Mouse (Mus musculus) brain, embryonic 14.5 days (tissue): ENCODE data around the gene Bcas1. TPM values are rescaled to one million over a fixed set of nuclear protein-coding genes. Genes with fewer than 3 reads are reported as not detected.

Experiments used
- DNase-seq: peaks from one replicate; pipeline ENCODE4 v3.0.0-alpha.2; 2011; ENCODE audit warnings: low read depth
- CTCF ChIP-seq: fragments of 200-500 bp; IDR thresholded peaks from 2 replicates; pipeline ENCODE4 v1.5.1; 2012; ENCODE audit warnings: inconsistent platforms, mild to moderate bottlenecking, moderate library complexity, borderline replicate concordance; ENCODE audit not compliant: insufficient read depth, insufficient read length; ENCODE audit errors: extremely low read depth
- POLR2A ChIP-seq: fragments of 200-500 bp; IDR thresholded peaks from 2 replicates; pipeline ENCODE4 v1.6.1; 2012; ENCODE audit warnings: mild to moderate bottlenecking, inconsistent platforms, borderline replicate concordance; ENCODE audit not compliant: poor library complexity, insufficient read depth, insufficient read length, severe bottlenecking; ENCODE audit errors: extremely low read depth
- polyA plus RNA-seq: library from polyadenylated mRNA; depleted of rRNA; stranded (reverse); fragments of >200 nt; gene quantifications from 2 replicates; pipeline ENCODE4 v1.2.3, GENCODE M21; 2012

Gene Bcas1
- polyA plus RNA-seq, 1 experiment = 9.4 TPM

DNA sequence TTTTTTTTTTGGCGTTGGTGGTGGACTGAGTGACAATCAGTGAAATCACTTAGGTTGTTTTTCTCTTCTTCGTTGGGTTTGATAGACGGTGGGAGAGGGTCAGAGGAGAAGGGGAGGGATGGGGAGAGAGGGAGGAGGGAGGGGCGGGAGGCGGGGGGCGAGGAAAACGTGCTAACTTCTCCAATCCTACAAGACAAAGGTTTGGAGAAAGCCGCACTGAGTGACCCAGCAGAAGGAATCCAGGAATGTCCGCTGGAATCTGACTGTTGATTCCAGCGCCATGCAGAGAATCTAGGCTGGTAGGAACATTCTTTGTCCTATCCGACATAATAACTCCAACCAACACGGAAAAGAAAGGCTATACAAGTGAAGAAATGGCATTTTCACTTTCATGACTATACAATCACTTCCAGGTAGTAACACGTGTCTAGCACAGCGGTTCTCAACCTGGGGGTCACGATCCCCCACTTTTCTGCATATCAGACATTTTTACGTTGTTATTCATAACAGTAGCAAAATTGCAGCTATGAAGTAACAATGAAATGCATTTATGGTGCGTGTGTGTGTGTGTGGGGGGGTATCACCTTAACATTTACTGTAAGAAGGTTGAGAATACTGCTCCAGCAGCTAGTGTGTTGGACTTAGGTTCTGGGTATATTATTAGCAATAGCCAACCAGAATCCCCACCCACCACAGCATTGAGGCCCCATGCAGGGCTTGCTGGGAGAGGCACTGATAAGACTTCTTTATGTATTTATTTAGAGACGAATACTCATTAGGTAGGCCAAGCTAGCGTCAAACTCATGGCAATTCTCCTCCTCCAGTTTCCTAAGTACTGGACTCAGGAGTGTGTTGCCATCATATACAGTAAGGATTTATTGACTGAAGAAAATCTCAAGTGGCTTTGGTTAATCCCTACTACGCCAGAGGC is 107.8 kb downstream of the Bcas1 start:
- DNase-seq = no peak
- TF ChIP-seq POLR2A = no peak
- TF ChIP-seq CTCF = no peak

DNA sequence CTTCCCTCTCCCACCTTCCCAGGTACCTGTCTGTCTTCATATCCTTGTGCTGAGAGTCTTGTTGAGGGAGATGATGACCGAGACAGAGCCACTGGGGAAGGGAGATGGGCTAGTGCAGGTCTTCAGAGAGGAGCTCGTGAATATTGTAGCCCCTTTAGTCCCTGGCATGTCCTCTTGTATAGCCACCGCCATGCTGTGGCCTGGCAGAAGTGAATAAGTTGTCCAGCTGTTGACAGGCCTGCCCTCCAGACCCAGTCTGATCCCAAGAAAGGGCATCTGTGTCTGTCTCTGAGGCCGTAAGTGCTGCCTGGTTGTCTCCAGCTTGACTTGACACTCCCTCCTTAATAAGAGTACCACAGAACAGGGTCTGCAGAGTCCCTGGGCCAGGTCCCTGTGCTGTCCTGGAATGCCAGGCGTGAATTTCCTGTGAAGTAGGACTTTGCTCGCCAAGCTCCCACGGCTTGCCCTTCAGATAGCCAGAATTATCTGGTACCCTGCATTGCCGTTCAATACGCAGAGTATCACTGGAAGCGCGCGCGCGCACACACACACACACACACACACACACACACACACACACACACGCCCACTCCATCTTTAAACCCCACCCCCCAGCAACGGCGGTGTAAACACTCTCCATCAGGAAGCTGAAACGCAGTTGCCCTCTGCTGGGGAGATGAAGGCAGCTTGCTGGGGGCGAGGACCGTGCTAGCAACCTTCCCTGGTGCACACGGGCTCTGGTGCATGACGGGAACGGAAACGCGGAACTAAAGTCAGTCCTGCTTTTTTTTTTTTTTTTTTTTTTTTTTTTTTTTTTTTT is 108.7 kb downstream of the Bcas1 start:
- peak; percentile 99 for DNase-seq
- TF ChIP-seq CTCF (peak; percentile 73), POLR2A (no peak)

- DNase-seq = no peak
- TF ChIP-seq CTCF (no peak), POLR2A (no peak)
Measured at GRCm38 (mm10) chr2:170316774-170317173, 110.9 kb downstream of the Bcas1 start.

DNA sequence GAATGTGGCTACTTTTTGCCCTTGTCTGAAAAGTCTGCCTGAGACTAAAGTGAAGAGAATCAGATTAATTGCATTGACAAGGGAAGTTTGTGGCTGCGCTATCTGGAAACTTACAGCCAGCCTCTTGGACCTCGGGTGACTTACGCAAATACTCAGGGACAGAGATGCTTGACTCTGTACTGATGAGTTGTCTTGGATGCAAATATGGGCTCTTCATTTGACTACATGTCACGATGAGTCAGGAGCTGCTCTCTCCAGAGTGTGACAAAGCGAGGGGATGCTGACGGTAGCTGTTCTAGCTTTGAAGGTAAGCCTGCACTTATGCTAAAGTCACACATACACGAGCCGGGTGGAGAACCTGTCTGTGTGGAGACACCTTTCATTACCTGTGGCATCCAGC is 111.3 kb downstream of the Bcas1 start:
- DNase-seq = no peak
- TF ChIP-seq CTCF (no peak), POLR2A (no peak)

DNA sequence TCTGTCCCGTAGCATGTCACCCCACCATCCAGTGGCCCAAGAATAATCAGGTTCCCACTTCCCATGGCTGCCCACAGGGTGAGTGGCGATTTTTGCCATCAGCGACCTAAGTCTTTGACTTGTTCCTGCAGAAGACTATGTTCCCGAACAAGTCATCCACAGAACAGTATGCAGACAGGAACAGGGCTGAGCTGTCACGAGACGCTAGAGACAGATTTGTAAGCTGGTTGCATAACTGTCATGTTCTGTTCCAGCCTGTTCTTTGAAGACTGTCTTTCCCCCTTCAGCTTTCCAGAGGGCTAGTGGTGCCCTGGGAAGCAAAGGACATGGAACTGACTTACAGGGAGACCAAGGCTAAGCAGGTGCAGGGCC is 116.7 kb downstream of the Bcas1 start:
- TF ChIP-seq POLR2A = no peak
- no peak for TF ChIP-seq CTCF

GRCm38 (mm10) chr2:170310310-170310987 is 117.2 kb downstream of the Bcas1 start:
- TF ChIP-seq POLR2A (no peak), CTCF (no peak)
- DNase-seq = no peak

More for the DNA sequence above, 116.7 kb downstream of the Bcas1 start:
- DNase-seq = no peak

GRCm38 (mm10) chr2:170308966-170309365 is 118.7 kb downstream of the Bcas1 start:
- TF ChIP-seq CTCF (no peak), POLR2A (no peak)
- DNase-seq = no peak

DNA sequence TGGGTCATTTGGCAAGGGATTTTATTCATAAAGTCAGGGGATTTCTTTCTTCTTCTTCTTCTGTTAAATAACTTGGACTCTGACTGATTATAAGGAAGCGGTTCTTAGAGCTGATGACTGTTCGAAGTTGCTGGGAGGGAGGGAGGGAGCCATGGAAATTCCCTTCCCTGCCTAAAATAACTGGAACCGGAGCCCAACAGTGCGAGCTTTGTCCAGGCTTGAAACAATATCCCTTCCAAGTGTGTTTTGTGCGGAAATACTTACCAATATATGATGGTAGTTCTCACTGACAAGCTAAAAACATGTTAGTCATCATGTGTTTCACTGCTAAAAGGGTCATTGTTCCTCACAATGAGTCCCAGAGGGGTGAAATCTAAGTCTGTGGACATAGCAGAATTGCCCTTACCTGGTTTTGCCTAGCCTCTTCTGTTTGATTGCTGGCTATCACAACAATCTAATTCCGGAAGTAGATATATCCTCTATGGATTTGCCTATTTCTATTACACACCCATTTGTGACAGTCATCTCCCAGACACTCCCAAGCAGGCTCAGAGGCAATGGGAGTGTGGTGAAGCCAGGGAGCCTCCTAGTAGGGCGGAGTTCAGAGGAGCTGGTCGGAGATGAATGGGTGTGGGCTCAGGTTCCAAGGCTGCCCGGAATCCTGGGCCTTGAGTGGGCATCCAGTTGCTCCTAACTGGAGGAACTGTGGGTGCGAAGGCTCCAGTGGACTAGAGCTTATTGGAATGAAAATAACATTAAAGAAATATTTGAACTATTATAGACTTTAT is 119.4 kb downstream of the Bcas1 start:
- no peak for DNase-seq
- TF ChIP-seq CTCF (no peak), POLR2A (no peak)

DNA sequence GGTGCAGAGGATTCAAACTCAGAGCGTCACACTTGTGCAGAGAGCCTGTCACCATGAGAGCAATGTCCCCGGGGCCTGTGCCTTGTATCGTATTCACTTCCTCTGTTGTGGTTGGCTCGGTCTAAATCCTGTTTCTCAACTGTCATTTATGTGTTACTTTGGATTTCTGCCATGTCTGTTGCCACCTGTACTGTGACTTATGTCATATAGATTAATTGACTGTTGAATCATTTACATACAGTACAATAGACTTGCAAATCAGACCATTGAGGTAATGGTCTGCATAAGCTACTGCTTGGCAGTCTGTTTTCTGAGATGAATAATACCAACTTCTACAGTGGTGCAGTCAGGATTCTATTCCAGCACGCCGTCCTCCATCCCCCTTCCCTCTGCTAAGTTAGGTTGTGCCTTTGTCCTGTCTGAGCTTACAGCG is 120.0 kb downstream of the Bcas1 start:
- peak; percentile 93 for DNase-seq
- TF ChIP-seq CTCF = no peak
- TF ChIP-seq POLR2A = no peak

DNA sequence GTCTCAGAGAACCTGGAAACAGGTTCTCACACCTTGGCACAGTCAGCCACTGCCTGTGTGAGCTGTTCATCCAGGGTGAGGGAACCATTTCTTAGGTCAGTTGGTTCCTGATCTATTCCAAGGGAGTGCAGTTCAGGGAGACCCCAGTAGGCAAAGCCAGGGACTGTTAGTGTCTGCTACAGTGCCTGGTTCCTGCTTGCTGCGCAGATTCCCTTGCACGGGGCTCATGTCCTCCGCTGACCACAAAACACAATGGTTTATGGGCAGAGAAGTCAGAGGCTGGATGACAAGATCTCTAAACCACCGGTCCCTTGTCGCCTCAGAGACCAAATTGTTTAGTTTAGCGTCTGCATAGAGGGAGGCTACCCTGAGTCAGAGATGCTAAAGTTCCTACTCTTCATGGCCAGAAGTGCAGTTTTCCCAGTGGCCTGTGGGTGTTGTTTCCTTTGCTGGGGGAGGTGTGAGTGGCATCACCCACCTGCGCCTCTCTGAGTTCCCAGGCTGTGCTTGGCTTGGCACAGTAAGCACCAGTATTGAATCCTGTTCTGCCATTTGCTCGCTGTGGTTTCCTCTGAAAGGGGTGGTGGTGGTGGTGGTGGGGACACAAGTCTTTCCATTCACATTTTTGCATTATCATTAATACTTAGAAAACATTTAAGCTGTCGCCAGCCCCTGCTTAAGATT is 120.9 kb downstream of the Bcas1 start:
- TF ChIP-seq CTCF (no peak), POLR2A (no peak)
- DNase-seq = no peak
